Mouse (Mus musculus): ENCODE results near the gene Osbpl5. TPM values are rescaled to one million over a fixed set of nuclear protein-coding genes. Genes with fewer than 3 reads are reported as not detected.
"Not testable (repeated sequence)": the region's sequence is repeated elsewhere in the genome, so short reads cannot be mapped to it uniquely, and the experiment has no call there.

The Osbpl5 gene
- total RNA-seq, 4 experiments from 2014 or later, result 17.1 to 29.4 (median 20.3) TPM

- DNase-seq (ENCODE audit: low spot score), result no peak
Measured at GRCm38 (mm10) chr7:143709395-143709794, 47.4 kb downstream of the Osbpl5 start.

DNA sequence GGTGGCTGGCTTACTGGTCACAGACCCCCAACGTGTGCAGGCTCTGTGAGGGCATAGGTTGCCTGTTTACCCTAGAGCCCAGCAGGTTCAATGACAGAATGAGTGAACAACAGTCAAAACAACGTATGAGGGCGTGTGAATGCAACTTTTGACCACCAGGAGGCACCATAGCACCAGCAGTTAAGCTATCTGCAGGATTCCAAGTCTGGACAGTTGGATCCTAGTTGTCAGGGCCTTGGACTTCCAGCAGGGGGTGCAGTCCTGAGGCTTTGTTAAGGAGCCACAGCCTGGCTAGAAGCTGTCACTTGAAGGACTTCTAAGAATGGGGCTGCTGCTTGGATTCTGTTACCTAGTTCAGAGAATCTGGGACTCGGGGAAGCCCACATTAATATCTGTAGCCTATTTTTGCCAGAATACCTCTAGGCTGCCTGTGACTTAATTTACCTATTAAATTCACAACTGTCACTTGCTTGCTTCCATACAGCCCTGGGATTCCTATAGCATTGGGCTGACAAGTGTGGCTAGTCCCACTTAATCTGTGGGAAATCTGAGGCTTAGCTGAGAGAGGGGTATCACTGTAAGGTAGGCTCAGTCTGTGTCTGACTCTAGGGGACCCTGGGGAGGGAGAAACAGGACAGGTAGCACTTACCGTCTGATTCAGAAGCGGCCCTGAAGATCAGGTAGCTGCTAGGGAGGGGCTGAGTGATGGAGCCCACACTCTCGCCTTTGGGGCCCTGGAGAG lies 49.9 kb downstream of the Osbpl5 start:
- DNase-seq (ENCODE audit: low spot score), result peak; percentile 94

DNA sequence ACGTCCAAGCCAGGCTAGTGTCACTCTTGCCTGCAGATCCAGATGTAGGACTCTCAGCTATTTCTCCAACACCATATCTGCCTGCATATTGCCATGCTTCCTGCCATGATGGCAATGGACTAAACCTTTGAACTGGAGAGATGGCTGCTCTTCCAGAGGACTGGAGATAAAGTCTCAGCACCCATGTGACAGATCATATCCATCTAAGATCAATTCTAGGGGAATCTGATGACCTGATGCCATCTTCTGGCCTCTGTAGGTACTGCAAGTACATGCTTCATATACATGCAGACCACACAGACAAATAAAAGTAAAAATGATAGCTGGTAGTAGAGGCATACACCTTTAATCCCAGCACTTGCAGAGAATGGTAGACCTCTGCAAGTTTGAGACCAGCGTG lies 60.6 kb downstream of the Osbpl5 start:
- peak; percentile 35 for DNase-seq (ENCODE audit: low spot score)

GRCm38 (mm10) chr7:143694550-143694949 lies 62.2 kb downstream of the Osbpl5 start:
- no peak for DNase-seq (ENCODE audit: low spot score)

- DNase-seq (ENCODE audit: low spot score), result no peak
Measured at GRCm38 (mm10) chr7:143692746-143693510, 63.9 kb downstream of the Osbpl5 start.

DNA sequence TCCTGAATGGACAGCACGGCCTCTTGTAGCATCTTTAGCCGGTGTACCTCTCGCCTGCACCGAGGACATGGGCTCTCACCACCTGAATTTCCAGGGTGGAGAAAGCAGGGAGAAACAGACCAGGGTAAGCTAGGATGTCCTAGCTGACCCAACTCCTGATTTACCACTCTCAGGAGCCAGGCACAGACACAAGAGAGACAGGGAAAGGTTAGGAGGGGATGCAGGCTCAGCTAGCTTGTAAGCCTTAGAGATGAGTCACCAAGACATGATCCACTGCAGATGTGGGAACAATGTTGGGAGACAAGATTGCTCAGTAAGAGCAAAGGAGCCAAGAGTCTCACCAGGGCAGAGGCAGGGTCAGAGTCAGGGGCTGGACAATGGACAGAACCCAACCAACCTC lies 64.9 kb downstream of the Osbpl5 start:
- no peak for DNase-seq (ENCODE audit: low spot score)

DNA sequence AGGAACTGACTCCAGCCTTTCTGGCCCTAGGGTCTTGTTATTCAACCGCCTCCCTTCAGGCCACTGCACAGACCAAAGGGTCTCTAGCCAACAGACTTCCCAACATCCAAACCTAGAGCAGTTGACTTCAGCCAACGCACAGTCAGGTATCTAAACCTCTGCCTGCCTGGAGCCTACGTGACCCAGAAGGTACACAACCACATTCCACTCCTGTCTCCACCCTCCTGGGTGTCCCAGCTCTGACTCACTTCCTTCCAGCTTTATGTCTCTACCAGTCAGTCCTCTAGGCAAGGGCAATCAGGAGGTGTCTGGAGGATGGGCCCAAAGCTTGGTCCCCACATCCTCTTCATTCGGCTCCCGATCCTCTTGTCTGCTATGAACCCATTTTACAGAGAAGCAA lies 65.6 kb downstream of the Osbpl5 start:
- DNase-seq (ENCODE audit: low spot score), result no peak

DNA sequence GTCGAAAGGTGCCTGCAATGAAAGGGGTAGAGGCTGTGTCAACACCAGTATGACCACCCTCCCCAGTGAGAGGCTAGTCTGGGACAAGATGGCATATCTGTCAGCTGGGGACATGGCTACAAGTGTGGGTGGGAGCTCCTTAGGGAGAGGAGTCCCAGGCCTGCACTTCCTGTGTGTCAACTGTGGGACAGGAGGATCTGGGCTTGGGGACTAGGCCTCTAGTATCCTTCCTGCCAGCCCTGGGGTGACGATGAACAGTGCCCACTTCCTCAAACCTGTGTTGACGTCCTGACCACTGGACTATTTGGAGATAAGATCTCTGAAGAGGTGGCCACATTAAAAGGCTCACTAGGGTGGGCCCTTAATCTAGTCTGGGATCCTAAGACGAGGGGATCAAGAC lies 66.8 kb downstream of the Osbpl5 start:
- DNase-seq (ENCODE audit: low spot score), result no peak

DNA sequence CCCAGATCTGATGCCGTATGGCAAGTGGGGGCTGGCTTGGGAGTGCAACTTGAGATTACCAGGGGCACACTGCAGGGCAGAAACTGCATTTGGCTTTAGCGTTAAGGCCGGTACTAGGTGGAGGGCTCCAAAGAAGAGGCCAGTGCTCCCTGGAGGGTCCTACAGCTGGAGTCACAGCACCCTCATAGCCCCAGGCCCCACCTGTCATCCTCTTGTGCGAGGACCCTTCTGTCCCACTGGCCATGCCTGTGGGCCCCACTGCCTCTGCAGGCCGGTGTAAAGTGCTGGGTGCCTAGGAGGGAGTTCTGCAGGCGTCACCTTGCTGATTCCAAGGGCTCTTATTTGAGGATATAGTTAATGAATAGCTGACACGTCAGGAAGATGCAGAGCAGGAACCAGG lies 67.3 kb downstream of the Osbpl5 start:
- no peak for DNase-seq (ENCODE audit: low spot score)

DNA sequence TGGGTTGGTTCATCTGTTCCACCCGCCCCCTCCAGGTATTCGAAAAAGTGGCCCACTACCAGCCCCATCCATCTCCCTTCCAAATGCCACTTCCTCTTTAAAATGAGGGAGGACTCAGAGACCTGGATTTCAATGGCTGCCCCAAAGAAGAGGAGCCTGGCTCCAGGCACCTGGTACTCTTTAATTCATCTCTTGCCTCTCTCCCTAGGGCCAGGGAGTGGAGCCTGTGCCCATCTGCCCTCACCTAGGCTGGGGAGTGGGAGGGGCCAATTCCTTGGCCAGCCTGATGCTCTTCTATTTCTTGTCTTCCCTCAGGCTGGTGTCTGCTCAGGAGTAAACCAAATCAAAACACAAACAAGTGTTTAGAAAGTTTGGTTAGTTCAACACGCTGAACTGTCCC lies 70.1 kb downstream of the Osbpl5 start:
- DNase-seq (ENCODE audit: low spot score), result not testable (repeated sequence)

GRCm38 (mm10) chr7:143686191-143686590 lies 70.6 kb downstream of the Osbpl5 start:
- not testable (repeated sequence) for DNase-seq (ENCODE audit: low spot score)

- peak; percentile 83 for DNase-seq (ENCODE audit: low spot score)
Measured at GRCm38 (mm10) chr7:143685359-143686067, 71.3 kb downstream of the Osbpl5 start, which contains the start of gene Tnfrsf23. TSS of gene Tnfrsf23 (minus strand) at chr7:143685872.

DNA sequence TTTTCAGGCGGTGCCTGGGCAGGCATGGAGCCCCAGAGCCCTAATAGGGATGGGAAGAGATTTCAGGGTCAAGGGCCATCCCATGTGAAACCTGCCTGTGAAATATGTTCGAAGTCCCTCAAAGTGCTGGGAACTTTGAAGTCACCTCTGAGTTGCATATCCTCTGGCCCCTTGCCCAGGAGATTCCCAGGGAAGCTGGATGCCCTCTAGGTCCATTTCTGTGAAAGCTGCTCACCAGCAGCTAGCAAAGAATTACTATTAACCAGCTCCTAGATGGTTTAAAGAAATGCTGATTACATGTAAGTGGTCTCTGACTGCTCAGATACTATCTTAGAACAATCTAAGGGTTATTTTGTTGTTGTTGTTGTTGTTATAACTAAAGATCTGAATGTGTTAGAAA lies 72.2 kb downstream of the Osbpl5 start:
- DNase-seq (ENCODE audit: low spot score), result not testable (repeated sequence)

GRCm38 (mm10) chr7:143681566-143681965 lies 75.2 kb downstream of the Osbpl5 start:
- no peak for DNase-seq (ENCODE audit: low spot score)

- DNase-seq (ENCODE audit: low spot score), result not testable (repeated sequence)
Measured at GRCm38 (mm10) chr7:143680836-143681235, 75.9 kb downstream of the Osbpl5 start.

- not testable (repeated sequence) for DNase-seq (ENCODE audit: low spot score)
Measured at GRCm38 (mm10) chr7:143679650-143680049, 77.1 kb downstream of the Osbpl5 start.

DNA sequence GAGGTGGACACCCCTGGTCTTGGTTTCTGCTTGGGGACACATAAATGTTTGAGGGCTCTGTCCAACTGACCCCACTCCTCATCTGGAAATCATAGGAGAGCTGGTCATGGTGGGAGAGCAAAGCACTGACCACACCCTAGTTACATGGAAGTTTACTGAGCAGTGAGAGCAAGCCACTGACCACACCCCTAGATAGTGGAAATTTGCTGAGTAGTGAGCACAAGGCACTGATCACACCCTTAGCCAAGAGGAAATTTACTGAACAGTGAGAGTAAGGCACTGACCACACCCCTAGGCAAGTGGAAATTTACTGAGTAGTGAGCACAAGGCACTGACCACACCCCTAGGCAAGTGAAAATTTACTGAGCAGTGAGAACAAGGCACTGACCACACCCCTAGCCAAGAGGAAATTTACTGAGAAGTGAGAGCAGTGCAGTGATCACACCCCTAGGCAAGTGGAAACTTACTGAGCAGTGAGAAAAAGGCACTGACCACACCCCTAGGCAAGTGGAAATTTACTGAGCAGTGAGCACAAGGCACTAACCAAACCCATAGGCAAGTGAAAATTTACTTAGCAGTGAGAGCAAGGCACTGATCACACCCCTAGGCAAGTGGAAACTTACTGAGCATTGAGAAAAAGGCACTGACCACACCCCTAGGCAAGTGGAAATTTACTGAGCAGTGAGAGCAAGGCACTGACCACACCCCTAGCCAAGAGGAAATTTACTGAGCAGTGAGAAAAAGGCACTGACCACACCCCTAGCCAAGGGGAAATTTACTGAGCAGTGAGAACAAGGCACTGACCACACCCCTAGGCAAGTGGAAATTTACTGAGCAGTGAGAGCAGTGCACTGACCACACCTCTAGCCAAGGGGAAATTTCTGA lies 90.1 kb downstream of the Osbpl5 start:
- no peak for DNase-seq (ENCODE audit: low spot score)

GRCm38 (mm10) chr7:143663470-143663869 lies 93.3 kb downstream of the Osbpl5 start:
- DNase-seq (ENCODE audit: low spot score), result no peak

- DNase-seq (ENCODE audit: low spot score), result no peak
Measured at GRCm38 (mm10) chr7:143660797-143661196, 96.0 kb downstream of the Osbpl5 start.

DNA sequence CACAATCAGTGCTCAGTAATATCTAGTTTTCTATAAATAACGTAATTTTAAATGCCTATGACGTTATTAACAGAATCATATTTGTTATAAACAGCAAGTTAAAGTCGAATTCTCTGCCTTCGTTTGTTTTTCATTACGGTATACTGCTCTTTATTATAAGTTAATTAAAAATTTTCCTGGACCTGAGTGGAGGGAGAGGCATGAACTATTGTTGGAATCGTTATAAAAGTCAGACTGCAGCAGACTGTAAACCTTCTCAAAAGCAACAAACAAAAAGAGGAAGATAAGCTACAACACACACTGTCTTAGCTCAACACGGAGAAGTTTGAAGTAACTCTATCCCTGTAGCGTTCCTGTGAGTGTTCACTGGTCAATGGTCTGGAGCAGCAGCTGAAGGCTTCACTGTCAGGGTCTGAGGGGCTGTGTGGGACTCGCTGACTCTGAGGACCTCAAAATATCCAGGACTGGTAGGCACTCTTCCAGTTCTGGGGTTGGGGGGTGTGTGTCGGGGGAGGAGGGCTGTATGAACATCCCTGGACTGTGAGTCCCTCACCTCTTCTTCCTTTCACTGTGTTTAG lies 106.9 kb downstream of the Osbpl5 start:
- not testable (repeated sequence) for DNase-seq (ENCODE audit: low spot score)

All from heart, adult 8-10 months (tissue).